Mouse (Mus musculus) layer of hippocampus, adult 9-11 months (tissue): ENCODE data around the gene Gm9507.
"Not testable (repeated sequence)": the region's sequence is repeated elsewhere in the genome, so short reads cannot be mapped to it uniquely, and the experiment has no call there.

ENCODE experiments used
- DNase-seq: peaks from one replicate; pipeline ENCODE4 v3.0.0; 2022

Gm9507 gene

GRCm38 (mm10) chr10:77811743-77812142 is at the start of gene Gm9507:
Gene Gm9507, minus strand, starts transcription at chr10:77811843.
- DNase-seq = no peak

- no peak for DNase-seq
Measured at GRCm38 (mm10) chr10:77852559-77852958, 40.9 kb upstream of the Gm9507 start, which contains the start of gene Gm10318. Gene Gm10318, plus strand, starts transcription at chr10:77852859.

- no peak for DNase-seq
Measured at GRCm38 (mm10) chr10:77847538-77847937, 35.9 kb upstream of the Gm9507 start.

GRCm38 (mm10) chr10:77846961-77847360 is 35.3 kb upstream of the Gm9507 start:
- DNase-seq = no peak

GRCm38 (mm10) chr10:77846503-77846902 is 34.9 kb upstream of the Gm9507 start, which contains the start of gene Gm36176:
Gene Gm36176, plus strand, starts transcription at chr10:77846803.
- DNase-seq = no peak

- DNase-seq = no peak
Measured at GRCm38 (mm10) chr10:77839006-77839405, 27.4 kb upstream of the Gm9507 start.

- no peak for DNase-seq
Measured at GRCm38 (mm10) chr10:77835647-77836046, 24.0 kb upstream of the Gm9507 start, which contains the start of gene Krtap10-10. Gene Krtap10-10, plus strand, starts transcription at chr10:77835947.

- no peak for DNase-seq
Measured at GRCm38 (mm10) chr10:77826951-77827350, 15.3 kb upstream of the Gm9507 start, which contains the start of gene Krtap10-4. Gene Krtap10-4, minus strand, starts transcription at chr10:77827095.

- no peak for DNase-seq
Measured at GRCm38 (mm10) chr10:77819203-77819602, 7.6 kb upstream of the Gm9507 start.

- DNase-seq = no peak
Measured at GRCm38 (mm10) chr10:77818523-77818922, 6.9 kb upstream of the Gm9507 start.

- DNase-seq = no peak
Measured at GRCm38 (mm10) chr10:77815514-77815913, 3.9 kb upstream of the Gm9507 start.

GRCm38 (mm10) chr10:77814382-77814781 is 2.7 kb upstream of the Gm9507 start, which contains the start of gene Gm2696:
Gene Gm2696, plus strand, starts transcription at chr10:77814682.
- no peak for DNase-seq

GRCm38 (mm10) chr10:77804095-77804494 is 7.5 kb downstream of the Gm9507 start:
- no peak for DNase-seq

- no peak for DNase-seq
Measured at GRCm38 (mm10) chr10:77798921-77799508, 12.6 kb downstream of the Gm9507 start, which contains the start of gene Gm19668. Gene Gm19668, minus strand, starts transcription at chr10:77799133.

GRCm38 (mm10) chr10:77798164-77798920 is 13.3 kb downstream of the Gm9507 start:
- DNase-seq = not testable (repeated sequence)

GRCm38 (mm10) chr10:77797677-77798076 is 14.0 kb downstream of the Gm9507 start:
- no peak for DNase-seq

GRCm38 (mm10) chr10:77794976-77795375 is 16.7 kb downstream of the Gm9507 start, which contains the start of gene Gm9639:
Gene Gm9639, minus strand, starts transcription at chr10:77795076.
- DNase-seq = no peak

GRCm38 (mm10) chr10:77788621-77789020 is 23.0 kb downstream of the Gm9507 start:
- DNase-seq = no peak

- not testable (repeated sequence) for DNase-seq
Measured at GRCm38 (mm10) chr10:77787876-77788275, 23.8 kb downstream of the Gm9507 start, which contains the start of gene Gm7137. Gene Gm7137, minus strand, starts transcription at chr10:77788200.

- DNase-seq = not testable (repeated sequence)
Measured at GRCm38 (mm10) chr10:77783396-77783795, 28.2 kb downstream of the Gm9507 start.

- DNase-seq = not testable (repeated sequence)
Measured at GRCm38 (mm10) chr10:77782442-77782841, 29.2 kb downstream of the Gm9507 start, which contains the start of gene Gm3250. Gene Gm3250, minus strand, starts transcription at chr10:77782542.

- DNase-seq = not testable (repeated sequence)
Measured at GRCm38 (mm10) chr10:77776844-77777243, 34.8 kb downstream of the Gm9507 start, which contains the start of gene Gm7138. Gene Gm7138, minus strand, starts transcription at chr10:77776944.

GRCm38 (mm10) chr10:77772142-77772541 is 39.5 kb downstream of the Gm9507 start:
- not testable (repeated sequence) for DNase-seq
